Mouse (Mus musculus) skeletal muscle tissue, adult 2 months (tissue): Measurements from ENCODE around the gene Ino80.

Experiments used
- DNase-seq: peaks from one replicate; pipeline ENCODE4 v3.0.0-alpha.2; 2012; ENCODE audit warnings: low read depth, low spot score

Ino80 gene

GRCm38 (mm10) chr2:119355089-119355488 lies 122.4 kb downstream of the Ino80 start:
- peak; percentile 97 for DNase-seq

- no peak for DNase-seq
Measured at GRCm38 (mm10) chr2:119353707-119354106, 123.8 kb downstream of the Ino80 start.

GRCm38 (mm10) chr2:119350555-119351486 lies 126.7 kb downstream of the Ino80 start, which contains the start of gene Chac1:
Gene Chac1 (plus strand): TSS chr2:119351229.
- DNase-seq = peak; percentile 95

- DNase-seq = no peak
Measured at GRCm38 (mm10) chr2:119344537-119345138, 132.8 kb downstream of the Ino80 start.

- peak; percentile 82 for DNase-seq
Measured at GRCm38 (mm10) chr2:119337425-119338265, 139.8 kb downstream of the Ino80 start.

GRCm38 (mm10) chr2:119336470-119336869 lies 141.0 kb downstream of the Ino80 start:
- no peak for DNase-seq

GRCm38 (mm10) chr2:119336002-119336401 lies 141.5 kb downstream of the Ino80 start:
- DNase-seq = no peak

GRCm38 (mm10) chr2:119335535-119335934 lies 142.0 kb downstream of the Ino80 start:
- no peak for DNase-seq

- no peak for DNase-seq
Measured at GRCm38 (mm10) chr2:119334964-119335525, 142.4 kb downstream of the Ino80 start.

GRCm38 (mm10) chr2:119334135-119334534 lies 143.4 kb downstream of the Ino80 start:
- DNase-seq = no peak

- no peak for DNase-seq
Measured at GRCm38 (mm10) chr2:119332177-119332661, 145.3 kb downstream of the Ino80 start.

- no peak for DNase-seq
Measured at GRCm38 (mm10) chr2:119330795-119331194, 146.7 kb downstream of the Ino80 start.

GRCm38 (mm10) chr2:119329123-119329817 lies 148.2 kb downstream of the Ino80 start:
- DNase-seq = no peak

- no peak for DNase-seq
Measured at GRCm38 (mm10) chr2:119328546-119328945, 148.9 kb downstream of the Ino80 start.

GRCm38 (mm10) chr2:119327942-119328526 lies 149.5 kb downstream of the Ino80 start:
- no peak for DNase-seq

GRCm38 (mm10) chr2:119327102-119327480 lies 150.4 kb downstream of the Ino80 start:
- peak; percentile 35 for DNase-seq

GRCm38 (mm10) chr2:119326161-119327101 lies 151.1 kb downstream of the Ino80 start:
- DNase-seq = no peak

- peak; percentile 47 for DNase-seq
Measured at GRCm38 (mm10) chr2:119325568-119326143, 151.8 kb downstream of the Ino80 start, which contains the start of gene Dll4. Gene Dll4 (plus strand): TSS chr2:119325784.
